Mouse (Mus musculus) Muller cell, postnatal 12 days (primary cell): Measurements from ENCODE around the gene Fbxl22.

ENCODE experiments used
- DNase-seq: peaks from one replicate; pipeline ENCODE4 v3.0.0-alpha.2; 2015; ENCODE audit errors: inconsistent ontology term

Fbxl22 gene

GRCm38 (mm10) chr9:66514256-66514770 is at the start of gene Fbxl22:
TSS of gene Fbxl22 (minus strand) at chr9:66514593.
- no peak for DNase-seq

- no peak for DNase-seq
Observed at GRCm38 (mm10) chr9:66562215-66562614, 47.8 kb upstream of the Fbxl22 start.

- no peak for DNase-seq
Observed at GRCm38 (mm10) chr9:66561496-66561895, 47.1 kb upstream of the Fbxl22 start.

GRCm38 (mm10) chr9:66560728-66561127 is 46.3 kb upstream of the Fbxl22 start:
- DNase-seq = no peak

- DNase-seq = peak; percentile 50
Observed at GRCm38 (mm10) chr9:66560295-66560694, 45.9 kb upstream of the Fbxl22 start.

GRCm38 (mm10) chr9:66558971-66559370 is 44.6 kb upstream of the Fbxl22 start:
- DNase-seq = no peak

- DNase-seq = no peak
Observed at GRCm38 (mm10) chr9:66542785-66543184, 28.4 kb upstream of the Fbxl22 start.

- no peak for DNase-seq
Observed at GRCm38 (mm10) chr9:66521595-66521994, 7.2 kb upstream of the Fbxl22 start.

- DNase-seq = no peak
Observed at GRCm38 (mm10) chr9:66520299-66520698, 5.9 kb upstream of the Fbxl22 start.

- DNase-seq = peak; percentile 69
Observed at GRCm38 (mm10) chr9:66518901-66519300, 4.5 kb upstream of the Fbxl22 start.

GRCm38 (mm10) chr9:66518251-66518650 is 3.9 kb upstream of the Fbxl22 start:
- DNase-seq = no peak

- no peak for DNase-seq
Observed at GRCm38 (mm10) chr9:66517746-66518145, 3.4 kb upstream of the Fbxl22 start.

- DNase-seq = peak; percentile 73
Observed at GRCm38 (mm10) chr9:66516296-66516940, 2.0 kb upstream of the Fbxl22 start.

GRCm38 (mm10) chr9:66515680-66516210 is 1.4 kb upstream of the Fbxl22 start:
- no peak for DNase-seq

- no peak for DNase-seq
Observed at GRCm38 (mm10) chr9:66515115-66515514, 722 bp upstream of the Fbxl22 start.

- no peak for DNase-seq
Observed at GRCm38 (mm10) chr9:66513661-66514255, 635 bp downstream of the Fbxl22 start.

- no peak for DNase-seq
Observed at GRCm38 (mm10) chr9:66513150-66513549, 1.2 kb downstream of the Fbxl22 start.

- peak; percentile 90 for DNase-seq
Observed at GRCm38 (mm10) chr9:66512351-66512671, 2.1 kb downstream of the Fbxl22 start.

GRCm38 (mm10) chr9:66511580-66512350 is 2.6 kb downstream of the Fbxl22 start:
- DNase-seq = peak; percentile 96

GRCm38 (mm10) chr9:66510944-66511343 is 3.4 kb downstream of the Fbxl22 start:
- DNase-seq = no peak

GRCm38 (mm10) chr9:66510351-66510841 is 4.0 kb downstream of the Fbxl22 start:
- DNase-seq = no peak

GRCm38 (mm10) chr9:66508890-66509399 is 5.4 kb downstream of the Fbxl22 start:
- DNase-seq = no peak
